ENCODE assay signal across 14 mouse cellular contexts in genomic region chr2:115724216-115724615, GRCm38 (mm10).
A peak's percentile ranks its signal among the peaks of the same experiment; 100 is the strongest.
DNase-seq lines count a peak whose midpoint lies in the region; ATAC-seq and TF ChIP-seq lines count a peak whose summit lies in the region.
"Had no signal": no experiment of that assay in that cellular context is flagged by ENCODE, and none has a peak within 500 bp of the region (broad histone marks: within the 10 kb centered on the region; RNA-seq: fewer than 3 reads in every experiment).

No protein-coding gene starts in this region.

- no peaks in the 10 kb centered on the region for H3K9me3 ChIP-seq in midbrain, embryonic 14.5 days (ENCODE audit: control insufficient read depth, low read length)
- no peaks in the 10 kb centered on the region for H3K9me3 ChIP-seq in midbrain, postnatal 0 days (ENCODE audit: low read length)
- peaks cover 18% of the 10 kb centered on the region for H3K9me3 ChIP-seq in forebrain, embryonic 10.5 days
- H3K9me3 ChIP-seq: hindbrain, embryonic 15.5 days had no signal

- H3K27ac ChIP-seq in midbrain, embryonic 14.5 days (replicated peaks; ENCODE audit: low read depth, low read length), result peak overlapping the region; percentile 33; the same call in 1 of the 2 replicates
- H3K27ac ChIP-seq in midbrain, postnatal 0 days (ENCODE audit: low read depth, low read length), result no peak overlapping the region
- 0 out of 2 replicates have a peak overlapping the region, but pooled peaks have one; percentile 26 for H3K27ac ChIP-seq in forebrain, embryonic 10.5 days

- no peak overlapping the region for H3K4me3 ChIP-seq in midbrain, embryonic 14.5 days (replicated peaks; ENCODE audit: low read depth, low read length)
- H3K4me3 ChIP-seq in midbrain, postnatal 0 days (ENCODE audit: low read depth, low read length), result no peak overlapping the region
- H3K4me3 ChIP-seq in forebrain, embryonic 10.5 days, result no peak overlapping the region
- H3K4me3 ChIP-seq: heart, embryonic 15.5 days; hindbrain, embryonic 15.5 days; myocyte had no signal

- H3K27me3 ChIP-seq in midbrain, embryonic 14.5 days (ENCODE audit: control insufficient read depth, insufficient read depth, low read length), result no peaks in the 10 kb centered on the region
- no peaks in the 10 kb centered on the region for H3K27me3 ChIP-seq in midbrain, postnatal 0 days (ENCODE audit: insufficient read depth, low read length)
- H3K27me3 ChIP-seq in forebrain, embryonic 10.5 days (ENCODE audit: poor library complexity, severe bottlenecking), result peaks cover 51% of the 10 kb centered on the region
- H3K27me3 ChIP-seq: heart, embryonic 15.5 days; hindbrain, embryonic 15.5 days had no signal

- intact Hi-C loops in heart, postnatal 10 days (cut with DNase I), result no loop called here

- no peak for DNase-seq in midbrain, embryonic 14.5 days
- DNase-seq in midbrain, postnatal 0 days (ENCODE audit: low spot score), result no peak
- no peak for DNase-seq in forebrain, embryonic 10.5 days (ENCODE audit: extremely low spot score, low spot score)
- peak; percentile 67 to 69 for DNase-seq in kidney, adult 8-10 months
- DNase-seq in Muller cell, postnatal 12 days (ENCODE audit: inconsistent ontology term), result no peak
- no peak for DNase-seq in heart, postnatal 10 days
- DNase-seq: cerebellum, adult 11 months; cerebellum, postnatal 25 days; heart, adult 18-20 months had no signal

- no peak for TF ChIP-seq CTCF in midbrain, postnatal 0 days (IDR thresholded peaks at IDR 0.05)

- no peak overlapping the region for H3K9ac ChIP-seq in midbrain, embryonic 14.5 days (replicated peaks; ENCODE audit: low read length)
- no peak overlapping the region for H3K9ac ChIP-seq in midbrain, postnatal 0 days (replicated peaks; ENCODE audit: low read length, poor library complexity, severe bottlenecking)
- H3K9ac ChIP-seq: heart, embryonic 15.5 days; hindbrain, embryonic 15.5 days had no signal

- ATAC-seq in midbrain, embryonic 14.5 days (ENCODE audit: low FRiP score, low TSS enrichment), result no peak
- ATAC-seq in midbrain, postnatal 0 days (ENCODE audit: low FRiP score), result no peak
- no peak for ATAC-seq in granulocyte monocyte progenitor cell, adult 5-6 weeks (replicated peaks; ENCODE audit: poor library complexity, severe bottlenecking)

- 53% methylated on average over 6 of the region's 6 CpGs for WGBS in midbrain, embryonic 14.5 days
- WGBS in midbrain, postnatal 0 days, result 58% methylated on average over 6 of the region's 6 CpGs
- WGBS in forebrain, embryonic 10.5 days, result 65% methylated on average over 6 of the region's 6 CpGs

- H3K4me2 ChIP-seq in midbrain, embryonic 14.5 days (ENCODE audit: low read length), result no peak overlapping the region
- no peak overlapping the region for H3K4me2 ChIP-seq in midbrain, postnatal 0 days (ENCODE audit: low read depth, low read length, poor library complexity, severe bottlenecking)
- H3K4me2 ChIP-seq: hindbrain, embryonic 15.5 days; liver, embryonic 11.5 days had no signal

- H3K4me1 ChIP-seq in midbrain, embryonic 14.5 days (ENCODE audit: control insufficient read depth, insufficient read depth, low read length), result peaks cover 15% of the 10 kb centered on the region; the same call in 1 of the 2 replicates
- no peaks in the 10 kb centered on the region for H3K4me1 ChIP-seq in midbrain, postnatal 0 days (ENCODE audit: insufficient read depth, low read length)
- peaks cover 50% of the 10 kb centered on the region for H3K4me1 ChIP-seq in forebrain, embryonic 10.5 days

- H3K36me3 ChIP-seq in midbrain, embryonic 14.5 days (ENCODE audit: control insufficient read depth, insufficient read depth, low read length), result no peaks in the 10 kb centered on the region
- no peaks in the 10 kb centered on the region for H3K36me3 ChIP-seq in midbrain, postnatal 0 days (ENCODE audit: insufficient read depth, low read length)
- peaks cover 17% of the 10 kb centered on the region for H3K36me3 ChIP-seq in forebrain, embryonic 10.5 days (replicated peaks)
- H3K36me3 ChIP-seq: hindbrain, embryonic 15.5 days had no signal

Comparison
In these comparisons a context has a peak if more than half of its experiments do, and no peak if none do; other contexts are left out.
1. DNase-seq: peak in kidney, adult 8-10 months (2 of 2); none in midbrain, embryonic 14.5 days (single experiment), midbrain, postnatal 0 days (single experiment), forebrain, embryonic 10.5 days (single experiment), Muller cell, postnatal 12 days (single experiment) and heart, postnatal 10 days (0 of 2).